Mouse (Mus musculus): ENCODE measurements around the gene Ctsa.
A peak's percentile ranks its signal among the peaks of the same experiment; 100 is the strongest.

Ctsa gene

GRCm38 (mm10) chr2:164804533-164805331 lies 27.9 kb upstream of the Ctsa start, which contains the start of the genes Acot8 and Zswim3:
TSS of gene Acot8 (minus strand) at chr2:164804882.
TSS of gene Zswim3 (plus strand) at chr2:164805098.
- peak; percentile 94 for DNase-seq (ENCODE audit: extremely low spot score, low spot score)

GRCm38 (mm10) chr2:164805332-164805718 lies 27.3 kb upstream of the Ctsa start:
- DNase-seq (ENCODE audit: extremely low spot score, low spot score), result no peak

GRCm38 (mm10) chr2:164806614-164807013 lies 26.1 kb upstream of the Ctsa start:
- no peak for DNase-seq (ENCODE audit: extremely low spot score, low spot score)

- DNase-seq (ENCODE audit: extremely low spot score, low spot score), result no peak
Measured at GRCm38 (mm10) chr2:164813557-164813956, 19.1 kb upstream of the Ctsa start.

- DNase-seq (ENCODE audit: extremely low spot score, low spot score), result no peak
Measured at GRCm38 (mm10) chr2:164815348-164815747, 17.3 kb upstream of the Ctsa start.

GRCm38 (mm10) chr2:164815821-164816220 lies 16.9 kb upstream of the Ctsa start:
- DNase-seq (ENCODE audit: extremely low spot score, low spot score), result no peak

- no peak for DNase-seq (ENCODE audit: extremely low spot score, low spot score)
Measured at GRCm38 (mm10) chr2:164817206-164817605, 15.5 kb upstream of the Ctsa start.

GRCm38 (mm10) chr2:164817703-164818102 lies 15.0 kb upstream of the Ctsa start:
- no peak for DNase-seq (ENCODE audit: extremely low spot score, low spot score)

- DNase-seq (ENCODE audit: extremely low spot score, low spot score), result no peak
Measured at GRCm38 (mm10) chr2:164821060-164821459, 11.6 kb upstream of the Ctsa start.

- DNase-seq (ENCODE audit: extremely low spot score, low spot score), result peak; percentile 98
Measured at GRCm38 (mm10) chr2:164822636-164823165, 10.0 kb upstream of the Ctsa start, which contains the start of gene Zswim1. TSS of gene Zswim1 (plus strand) at chr2:164822686.

- DNase-seq (ENCODE audit: extremely low spot score, low spot score), result no peak
Measured at GRCm38 (mm10) chr2:164823181-164823585, 9.5 kb upstream of the Ctsa start.

GRCm38 (mm10) chr2:164823969-164824368 lies 8.7 kb upstream of the Ctsa start:
- no peak for DNase-seq (ENCODE audit: extremely low spot score, low spot score)

GRCm38 (mm10) chr2:164825521-164825920 lies 7.2 kb upstream of the Ctsa start:
- no peak for DNase-seq (ENCODE audit: extremely low spot score, low spot score)

- no peak for DNase-seq (ENCODE audit: extremely low spot score, low spot score)
Measured at GRCm38 (mm10) chr2:164827146-164827850, 5.4 kb upstream of the Ctsa start.

GRCm38 (mm10) chr2:164828437-164828836 lies 4.2 kb upstream of the Ctsa start, which contains the start of gene Spata25:
TSS of gene Spata25 (minus strand) at chr2:164828537.
- DNase-seq (ENCODE audit: extremely low spot score, low spot score), result no peak

GRCm38 (mm10) chr2:164829090-164829489 lies 3.6 kb upstream of the Ctsa start:
- no peak for DNase-seq (ENCODE audit: extremely low spot score, low spot score)

- no peak for DNase-seq (ENCODE audit: extremely low spot score, low spot score)
Measured at GRCm38 (mm10) chr2:164831029-164831428, 1.6 kb upstream of the Ctsa start.

- DNase-seq (ENCODE audit: extremely low spot score, low spot score), result no peak
Measured at GRCm38 (mm10) chr2:164832032-164832747, 483 bp upstream of the Ctsa start.

- peak; percentile 98 for DNase-seq (ENCODE audit: extremely low spot score, low spot score)
Measured at GRCm38 (mm10) chr2:164833314-164833959, 764 bp downstream of the Ctsa start, which contains the start of gene Neurl2. TSS of gene Neurl2 (minus strand) at chr2:164833456.

- no peak for DNase-seq (ENCODE audit: extremely low spot score, low spot score)
Measured at GRCm38 (mm10) chr2:164834531-164834930, 1.9 kb downstream of the Ctsa start.

- DNase-seq (ENCODE audit: extremely low spot score, low spot score), result no peak
Measured at GRCm38 (mm10) chr2:164835164-164835563, 2.5 kb downstream of the Ctsa start.

Data from neural tube, embryonic 10.5 days (tissue).